Mouse (Mus musculus): ENCODE measurements around the gene Sec23ip. TPM values are rescaled to one million over a fixed set of nuclear protein-coding genes. Genes with fewer than 3 reads are reported as not detected.
"Not testable (repeated sequence)": the region's sequence is repeated elsewhere in the genome, so short reads cannot be mapped to it uniquely, and the experiment has no call there.

Sec23ip gene
- 16.2 and 16.3 TPM in 2 replicates for polyA plus RNA-seq (2015; fragmentation: Nextera tagmentation; extraction: Ambion mirVana)

- Histone ChIP-seq H3K27me3 (peaks cover 12% of the 10 kb centered on the region), H3K4me1 (replicated peaks) (peaks cover 59% of the 10 kb centered on the region), H3K9ac (peak within 1 kb of the TSS; percentile 85), H3K4me2 (peak within 1 kb of the TSS; percentile 73), H3K36me3 (replicated peaks) (peaks cover 1% of the 10 kb centered on the region), H3K9me3 (replicated peaks) (no peaks in the 10 kb centered on the region), H3K27ac (replicated peaks) (peak within 1 kb of the TSS; percentile 83), H3K4me3 (replicated peaks) (peak within 1 kb of the TSS; percentile 84)
- WGBS (ENCODE audit: insufficient replicate concordance): under 1% methylated on average over 55 of the region's 55 CpGs
- peak; percentile 76 for ATAC-seq (ENCODE audit: insufficient read depth)
Measured at GRCm38 (mm10) chr7:128744684-128745485, at the start of gene Sec23ip. Gene Sec23ip, plus strand, starts transcription at chr7:128744943.

GRCm38 (mm10) chr7:128699959-128700358 lies 44.8 kb upstream of the Sec23ip start:
- H3K9ac ChIP-seq; H3K9me3 ChIP-seq (replicated peaks); H3K27me3 ChIP-seq; H3K4me2 ChIP-seq; H3K4me1 ChIP-seq (replicated peaks); H3K4me3 ChIP-seq (replicated peaks); H3K27ac ChIP-seq (replicated peaks): not testable (repeated sequence)
- ATAC-seq (ENCODE audit: insufficient read depth): peak; percentile 58; the same call in 1 of the 2 replicates
- peaks cover 79% of the 10 kb centered on the region for H3K36me3 ChIP-seq (replicated peaks)
- 46% methylated on average over 6 of the region's 6 CpGs for WGBS (ENCODE audit: insufficient replicate concordance)

GRCm38 (mm10) chr7:128705735-128706134 lies 39.0 kb upstream of the Sec23ip start:
- Histone ChIP-seq H3K27ac (replicated peaks) (no peak overlapping the region), H3K4me1 (replicated peaks) (no peaks in the 10 kb centered on the region), H3K9me3 (replicated peaks) (no peaks in the 10 kb centered on the region), H3K27me3 (no peaks in the 10 kb centered on the region), H3K36me3 (replicated peaks) (peaks cover 94% of the 10 kb centered on the region), H3K4me3 (replicated peaks) (no peak overlapping the region), H3K9ac (no peak overlapping the region), H3K4me2 (no peak overlapping the region)
- peak; percentile 60; the same call in 1 of the 2 replicates for ATAC-seq (ENCODE audit: insufficient read depth)
- WGBS (ENCODE audit: insufficient replicate concordance): 24% methylated on average over 4 of the region's 4 CpGs

GRCm38 (mm10) chr7:128717991-128718390 lies 26.8 kb upstream of the Sec23ip start:
- H3K4me1 ChIP-seq (replicated peaks): no peaks in the 10 kb centered on the region
- H3K36me3 ChIP-seq (replicated peaks): peaks cover 89% of the 10 kb centered on the region
- H3K9me3 ChIP-seq (replicated peaks): no peaks in the 10 kb centered on the region
- H3K9ac ChIP-seq: no peak overlapping the region
- WGBS (ENCODE audit: insufficient replicate concordance): 70% methylated on average over 4 of the region's 4 CpGs
- ATAC-seq (ENCODE audit: insufficient read depth): no peak
- H3K4me2 ChIP-seq: no peak overlapping the region
- no peaks in the 10 kb centered on the region for H3K27me3 ChIP-seq
- no peak overlapping the region for H3K27ac ChIP-seq (replicated peaks)
- no peak overlapping the region for H3K4me3 ChIP-seq (replicated peaks)

- Histone ChIP-seq H3K4me2 (no peak overlapping the region), H3K27ac (replicated peaks) (no peak overlapping the region), H3K27me3 (no peaks in the 10 kb centered on the region), H3K4me3 (replicated peaks) (no peak overlapping the region), H3K36me3 (replicated peaks) (peaks cover 33% of the 10 kb centered on the region), H3K9me3 (replicated peaks) (no peaks in the 10 kb centered on the region), H3K4me1 (replicated peaks) (peaks cover 25% of the 10 kb centered on the region), H3K9ac (no peak overlapping the region)
- 26% methylated on average over 4 of the region's 4 CpGs for WGBS (ENCODE audit: insufficient replicate concordance)
- ATAC-seq (ENCODE audit: insufficient read depth): peak; percentile 62
Measured at GRCm38 (mm10) chr7:128724761-128725160, 20.0 kb upstream of the Sec23ip start.

GRCm38 (mm10) chr7:128725189-128725588 lies 19.6 kb upstream of the Sec23ip start:
- Histone ChIP-seq H3K4me2 (no peak overlapping the region), H3K4me3 (replicated peaks) (no peak overlapping the region), H3K9ac (no peak overlapping the region), H3K27me3 (no peaks in the 10 kb centered on the region), H3K36me3 (replicated peaks) (peaks cover 30% of the 10 kb centered on the region), H3K27ac (replicated peaks) (no peak overlapping the region), H3K4me1 (replicated peaks) (peaks cover 25% of the 10 kb centered on the region), H3K9me3 (replicated peaks) (no peaks in the 10 kb centered on the region)
- ATAC-seq (ENCODE audit: insufficient read depth): no peak
- WGBS (ENCODE audit: insufficient replicate concordance): 77% methylated on average over 9 of the region's 9 CpGs

GRCm38 (mm10) chr7:128726999-128727398 lies 17.7 kb upstream of the Sec23ip start:
- H3K4me1 ChIP-seq (replicated peaks): peaks cover 36% of the 10 kb centered on the region
- H3K9ac ChIP-seq: no peak overlapping the region
- no peaks in the 10 kb centered on the region for H3K27me3 ChIP-seq
- H3K27ac ChIP-seq (replicated peaks): no peak overlapping the region
- no peak overlapping the region for H3K4me3 ChIP-seq (replicated peaks)
- ATAC-seq (ENCODE audit: insufficient read depth): no peak
- 86% methylated on average over 10 of the region's 10 CpGs for WGBS (ENCODE audit: insufficient replicate concordance)
- no peak overlapping the region for H3K4me2 ChIP-seq
- H3K9me3 ChIP-seq (replicated peaks): no peaks in the 10 kb centered on the region
- peaks cover 16% of the 10 kb centered on the region for H3K36me3 ChIP-seq (replicated peaks)

GRCm38 (mm10) chr7:128727701-128728100 lies 17.0 kb upstream of the Sec23ip start:
- Histone ChIP-seq H3K9ac (no peak overlapping the region), H3K4me1 (replicated peaks) (peaks cover 40% of the 10 kb centered on the region), H3K36me3 (replicated peaks) (peaks cover 10% of the 10 kb centered on the region), H3K4me2 (no peak overlapping the region), H3K9me3 (replicated peaks) (no peaks in the 10 kb centered on the region), H3K4me3 (replicated peaks) (no peak overlapping the region), H3K27ac (replicated peaks) (no peak overlapping the region), H3K27me3 (no peaks in the 10 kb centered on the region)
- no peak for ATAC-seq (ENCODE audit: insufficient read depth)
- WGBS (ENCODE audit: insufficient replicate concordance): 46% methylated on average over 5 of the region's 5 CpGs

GRCm38 (mm10) chr7:128728738-128729137 lies 16.0 kb upstream of the Sec23ip start:
- no peak for ATAC-seq (ENCODE audit: insufficient read depth)
- H3K9ac ChIP-seq: no peak overlapping the region
- H3K9me3 ChIP-seq (replicated peaks): no peaks in the 10 kb centered on the region
- H3K36me3 ChIP-seq (replicated peaks): peaks cover 4% of the 10 kb centered on the region
- H3K4me1 ChIP-seq (replicated peaks): peaks cover 42% of the 10 kb centered on the region
- H3K4me2 ChIP-seq: no peak overlapping the region
- no peak overlapping the region for H3K27ac ChIP-seq (replicated peaks)
- no peak overlapping the region for H3K4me3 ChIP-seq (replicated peaks)
- 44% methylated on average over 10 of the region's 10 CpGs for WGBS (ENCODE audit: insufficient replicate concordance)
- H3K27me3 ChIP-seq: no peaks in the 10 kb centered on the region

GRCm38 (mm10) chr7:128731585-128731984 lies 13.2 kb upstream of the Sec23ip start:
- Histone ChIP-seq H3K27me3 (no peaks in the 10 kb centered on the region), H3K27ac (replicated peaks) (no peak overlapping the region), H3K9me3 (replicated peaks) (no peaks in the 10 kb centered on the region), H3K4me2 (no peak overlapping the region), H3K9ac (no peak overlapping the region), H3K4me1 (replicated peaks) (peaks cover 40% of the 10 kb centered on the region), H3K36me3 (replicated peaks) (peaks cover 4% of the 10 kb centered on the region), H3K4me3 (replicated peaks) (no peak overlapping the region)
- WGBS (ENCODE audit: insufficient replicate concordance): 54% methylated on average over 2 of the region's 2 CpGs
- ATAC-seq (ENCODE audit: insufficient read depth): no peak

- no peaks in the 10 kb centered on the region for H3K9me3 ChIP-seq (replicated peaks)
- peaks cover 48% of the 10 kb centered on the region for H3K4me1 ChIP-seq (replicated peaks)
- peaks cover 12% of the 10 kb centered on the region for H3K27me3 ChIP-seq
- H3K27ac ChIP-seq (replicated peaks): peak overlapping the region; percentile 41; the same call in 1 of the 2 replicates
- peak overlapping the region; percentile 93 for H3K4me3 ChIP-seq (replicated peaks)
- ATAC-seq (ENCODE audit: insufficient read depth): no peak
- WGBS (ENCODE audit: insufficient replicate concordance): 33% methylated on average over 5 of the region's 5 CpGs
- H3K36me3 ChIP-seq (replicated peaks): peaks cover 4% of the 10 kb centered on the region
- no peak overlapping the region for H3K9ac ChIP-seq
- peak overlapping the region; percentile 97 for H3K4me2 ChIP-seq
Measured at GRCm38 (mm10) chr7:128738041-128738440, 6.7 kb upstream of the Sec23ip start.
